Mouse (Mus musculus): ENCODE data around the gene Fbf1.

DNA sequence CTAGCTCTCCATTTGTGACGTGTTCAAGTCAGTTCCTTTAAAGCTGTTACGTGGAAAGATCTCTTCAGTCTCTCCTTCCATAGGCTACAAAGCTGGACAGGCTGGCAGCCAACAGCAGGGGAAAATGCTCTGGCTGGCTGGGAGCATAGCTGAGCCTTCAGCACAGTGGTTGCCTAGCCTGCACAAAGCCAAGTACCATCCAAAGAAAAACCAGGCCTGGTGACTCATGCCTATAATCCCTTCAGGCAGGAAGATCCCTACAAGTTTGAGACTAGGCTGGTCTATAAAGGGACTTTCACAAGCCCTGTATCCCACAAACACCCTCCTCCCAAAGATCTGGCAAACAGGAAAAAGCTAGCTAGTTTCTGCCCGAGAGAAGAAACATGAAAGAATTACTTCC is 17.9 kb upstream of the Fbf1 start:
- no peak for TF ChIP-seq ZNF384 (IDR thresholded peaks at IDR 0.05; ENCODE audit: low read depth, low read length)
- no peak for TF ChIP-seq HCFC1 (IDR thresholded peaks at IDR 0.05; ENCODE audit: borderline replicate concordance, insufficient read depth, low read length)
- TF ChIP-seq ZC3H11A (IDR thresholded peaks at IDR 0.05; ENCODE audit: borderline replicate concordance, low read depth, low read length) = no peak
- TF ChIP-seq MAFK (IDR thresholded peaks at IDR 0.05; ENCODE audit: insufficient read depth, low read depth, low read length) = no peak

Measured in ES-E14 (cell line).